Mouse (Mus musculus) CH12.LX (cell line): ENCODE results near the gene B4galt2. TPM values are rescaled to one million over a fixed set of nuclear protein-coding genes. Genes with fewer than 3 reads are reported as not detected.
A peak's percentile ranks its signal among the peaks of the same experiment; 100 is the strongest.

Experiments used
- DNase-seq: peaks from one replicate; pipeline ENCODE4 v3.0.0-alpha.2; 2013; ENCODE audit errors: extremely low read depth
- H3K27ac ChIP-seq: 2 replicates; pipeline ENCODE4 v1.5.1; 2012; ENCODE audit warnings: low read depth, mild to moderate bottlenecking, control low read depth, moderate library complexity; ENCODE audit not compliant: insufficient read depth
- H3K27me3 ChIP-seq: replicated peaks from 2 replicates; pipeline ENCODE3; 2012; ENCODE audit warnings: inconsistent platforms
- H3K36me3 ChIP-seq, 2 experiments: replicated peaks in 1 of 2; 2 replicates each; pipeline versions ENCODE3 to v1.6.1; 2012; ENCODE audit warnings: inconsistent platforms in 1 of 2, low read length in 1 of 2, mild to moderate bottlenecking in 1 of 2, mixed read lengths in 1 of 2, moderate library complexity in 1 of 2; ENCODE audit not compliant: control insufficient read depth in 1 of 2, insufficient read depth in 1 of 2
- H3K4me1 ChIP-seq, 2 experiments: 2 replicates each; pipeline ENCODE4 v1.6.1; 2012; ENCODE audit warnings: inconsistent platforms in 1 of 2, moderate library complexity in 1 of 2; ENCODE audit not compliant: insufficient read depth in 2 of 2, control insufficient read depth in 1 of 2
- H3K4me2 ChIP-seq: 2 replicates; pipeline ENCODE4 v1.6.1; 2012; ENCODE audit warnings: low read depth, mild to moderate bottlenecking, control low read depth; ENCODE audit not compliant: poor library complexity, insufficient read depth, severe bottlenecking
- H3K4me3 ChIP-seq, 3 experiments: fragments of 150-350 bp in 1 of 3; sonication (generic) in 1 of 3; replicated peaks in 1 of 3; 2 replicates each; pipeline versions ENCODE3 to v1.5.1; 2011 to 2012; ENCODE audit warnings: low read depth in 2 of 3, low read length in 2 of 3, mild to moderate bottlenecking in 2 of 3, moderate library complexity in 2 of 3, control low read depth in 1 of 3, improper control_type of control experiment in 1 of 3, inconsistent platforms in 1 of 3, mixed read lengths in 1 of 3; ENCODE audit not compliant: poor library complexity in 1 of 3
- H3K79me2 ChIP-seq: replicated peaks from 2 replicates; pipeline ENCODE4 v1.6.1; 2012; ENCODE audit warnings: mild to moderate bottlenecking, moderate library complexity; ENCODE audit not compliant: control insufficient read depth, poor library complexity, insufficient read depth, severe bottlenecking; ENCODE audit errors: extremely low read depth
- H3K9ac ChIP-seq: 2 replicates; pipeline ENCODE4 v1.6.1; 2012; ENCODE audit warnings: low read depth, mild to moderate bottlenecking, control low read depth, moderate library complexity; ENCODE audit not compliant: insufficient read depth
- H3K9me3 ChIP-seq: replicated peaks from 2 replicates; pipeline ENCODE3; 2012; ENCODE audit warnings: low read length, inconsistent platforms, mixed read lengths
- CHD2 ChIP-seq: IDR thresholded peaks from 2 replicates; pipeline ENCODE4 v1.6.1; 2011; ENCODE audit warnings: low read length, improper control_type of control experiment
- CTCF ChIP-seq, 2 experiments: IDR thresholded peaks in 1 of 2; conservative IDR thresholded peaks in 1 of 2; 2 replicates each; pipeline ENCODE4 v1.5.1; 2011 to 2012; ENCODE audit warnings: low read depth in 2 of 2, low read length in 2 of 2, improper control_type of control experiment in 1 of 2, inconsistent platforms in 1 of 2, mild to moderate bottlenecking in 1 of 2, moderate library complexity in 1 of 2
- JUND ChIP-seq: conservative IDR thresholded peaks from 2 replicates; pipeline ENCODE4 v1.6.1; 2011; ENCODE audit warnings: low read depth, low read length, improper control_type of control experiment
- KAT2A ChIP-seq: IDR thresholded peaks from 2 replicates; pipeline ENCODE4 v1.6.1; 2012; ENCODE audit warnings: low read length, improper control_type of control experiment, inconsistent platforms; ENCODE audit not compliant: insufficient replicate concordance
- MEF2A ChIP-seq: IDR thresholded peaks from 2 replicates; pipeline ENCODE4 v1.6.1; 2014; ENCODE audit warnings: low read depth, mild to moderate bottlenecking, inconsistent platforms, low read length, improper control_type of control experiment, borderline replicate concordance
- RAD21 ChIP-seq: IDR thresholded peaks from 2 replicates; pipeline ENCODE4 v1.6.1; 2011; ENCODE audit warnings: low read depth, mild to moderate bottlenecking, low read length, improper control_type of control experiment, moderate library complexity
- SIN3A ChIP-seq: IDR thresholded peaks from 2 replicates; pipeline ENCODE4 v1.6.1; 2012; ENCODE audit warnings: low read length, improper control_type of control experiment, inconsistent platforms
- SMC3 ChIP-seq: IDR thresholded peaks from 2 replicates; pipeline ENCODE4 v1.6.1; 2011; ENCODE audit warnings: low read depth, low read length, improper control_type of control experiment
- TCF12 ChIP-seq: IDR thresholded peaks from 2 replicates; pipeline ENCODE4 v1.6.1; 2014; ENCODE audit warnings: low read depth, mild to moderate bottlenecking, inconsistent platforms, low read length, improper control_type of control experiment
- dilution Hi-C: fragments of 300-500 bp; cut with MboI; formaldehyde crosslinking; loops from 2 replicates; pipeline ENCODE4 v1.14.3; 2020; ENCODE audit warnings: low sequenced_read_pairs; ENCODE audit not compliant: extremely low pct_unique_long_range_greater_than_20kb, extremely low pct_ligation_motif_present
- in situ Hi-C: fragments of 300-500 bp; cut with MboI; formaldehyde crosslinking; loops from 3 replicates; pipeline ENCODE4 v1.14.3; 2019; ENCODE audit warnings: low sequenced_read_pairs, low pct_ligation_motif_present, low pct_unique_long_range_greater_than_20kb, mixed read lengths
- polyA plus RNA-seq: library from polyadenylated mRNA; unstranded; fragments of >175 nt; gene quantifications from 2 replicates; pipeline ENCODE4 v1.2.1, GENCODE M21; 2012; ENCODE audit warnings: low read depth; ENCODE audit not compliant: insufficient read length
- total RNA-seq, 2 experiments: library from RNA; depleted of rRNA; stranded (reverse); fragments of 300-350 nt in 1 of 2; fragments of >200 nt in 1 of 2; gene quantifications; 2 replicates each; pipeline ENCODE4 v1.2.3; 2012 to 2014

Gene B4galt2
- total and polyA plus RNA-seq, 3 experiments: 0.14 to 0.25 TPM; not detected in 1

GRCm38 (mm10) chr4:117870437-117870836 lies 12.8 kb downstream of the B4galt2 start:
- dilution Hi-C loops: no loop called here
- Histone ChIP-seq H3K4me1 (0 out of 4 replicates have a peak, but pooled peaks cover 0 to 4% of the 10 kb centered on the region in 2 experiments), H3K4me3 (no peak overlapping the region), H3K36me3 (peaks cover 26 to 91% of the 10 kb centered on the region in 2 experiments), H3K9ac (no peak overlapping the region), H3K27me3 (no peaks in the 10 kb centered on the region), H3K4me2 (no peak overlapping the region), H3K27ac (no peak overlapping the region), H3K79me2 (no peaks in the 10 kb centered on the region), H3K9me3 (no peaks in the 10 kb centered on the region)
- no peak for DNase-seq
- in situ Hi-C loops: no loop called here
- TF ChIP-seq KAT2A: no peak

- DNase-seq: no peak
- Histone ChIP-seq H3K79me2 (no peaks in the 10 kb centered on the region), H3K27ac (no peak overlapping the region), H3K36me3 (peaks cover 36 to 91% of the 10 kb centered on the region in 2 experiments), H3K9ac (no peak overlapping the region), H3K4me1 (0 out of 4 replicates have a peak, but pooled peaks cover 0 to 4% of the 10 kb centered on the region in 2 experiments), H3K9me3 (no peaks in the 10 kb centered on the region), H3K4me3 (no peak overlapping the region), H3K27me3 (no peaks in the 10 kb centered on the region), H3K4me2 (no peak overlapping the region)
- dilution Hi-C loops (no loop called here), in situ Hi-C loops (no loop called here)
- no peak for TF ChIP-seq TCF12
- TF ChIP-seq CHD2: no peak
- no peak for TF ChIP-seq MEF2A
These were observed 14.0 kb downstream of the B4galt2 start for GRCm38 (mm10) chr4:117869317-117869716.

- H3K4me3 ChIP-seq: no peak overlapping the region
- no peak overlapping the region for H3K27ac ChIP-seq
- peak in 1 of 2 experiments; percentile 49; a peak in 2 of 4 replicates for TF ChIP-seq CTCF (conservative IDR thresholded peaks at IDR 0.05 in 1 of 2, IDR thresholded peaks at IDR 0.05 in 1 of 2; ENCODE audit: low read depth in 2 of 2, low read length in 2 of 2)
- peak; percentile 40 for TF ChIP-seq SMC3
- no peak for TF ChIP-seq SIN3A
- TF ChIP-seq RAD21: peak; percentile 5
- TF ChIP-seq JUND: no peak
- H3K4me2 ChIP-seq: no peak overlapping the region
- DNase-seq: no peak
- peaks cover 50 to 93% of the 10 kb centered on the region in 2 experiments for H3K36me3 ChIP-seq
- peaks cover 1 to 5% of the 10 kb centered on the region in 2 experiments for H3K4me1 ChIP-seq
- no peak overlapping the region for H3K9ac ChIP-seq
- in situ Hi-C loops: no loop called here
- no peaks in the 10 kb centered on the region for H3K9me3 ChIP-seq
- H3K79me2 ChIP-seq: no peaks in the 10 kb centered on the region
- dilution Hi-C loops: no loop called here
- no peaks in the 10 kb centered on the region for H3K27me3 ChIP-seq
These were observed 15.5 kb downstream of the B4galt2 start for GRCm38 (mm10) chr4:117867823-117868222.
